Mouse (Mus musculus): Measurements from ENCODE around the gene Creb1.
"Not testable (repeated sequence)": the region's sequence is repeated elsewhere in the genome, so short reads cannot be mapped to it uniquely, and the experiment has no call there.

Gene Creb1

DNA sequence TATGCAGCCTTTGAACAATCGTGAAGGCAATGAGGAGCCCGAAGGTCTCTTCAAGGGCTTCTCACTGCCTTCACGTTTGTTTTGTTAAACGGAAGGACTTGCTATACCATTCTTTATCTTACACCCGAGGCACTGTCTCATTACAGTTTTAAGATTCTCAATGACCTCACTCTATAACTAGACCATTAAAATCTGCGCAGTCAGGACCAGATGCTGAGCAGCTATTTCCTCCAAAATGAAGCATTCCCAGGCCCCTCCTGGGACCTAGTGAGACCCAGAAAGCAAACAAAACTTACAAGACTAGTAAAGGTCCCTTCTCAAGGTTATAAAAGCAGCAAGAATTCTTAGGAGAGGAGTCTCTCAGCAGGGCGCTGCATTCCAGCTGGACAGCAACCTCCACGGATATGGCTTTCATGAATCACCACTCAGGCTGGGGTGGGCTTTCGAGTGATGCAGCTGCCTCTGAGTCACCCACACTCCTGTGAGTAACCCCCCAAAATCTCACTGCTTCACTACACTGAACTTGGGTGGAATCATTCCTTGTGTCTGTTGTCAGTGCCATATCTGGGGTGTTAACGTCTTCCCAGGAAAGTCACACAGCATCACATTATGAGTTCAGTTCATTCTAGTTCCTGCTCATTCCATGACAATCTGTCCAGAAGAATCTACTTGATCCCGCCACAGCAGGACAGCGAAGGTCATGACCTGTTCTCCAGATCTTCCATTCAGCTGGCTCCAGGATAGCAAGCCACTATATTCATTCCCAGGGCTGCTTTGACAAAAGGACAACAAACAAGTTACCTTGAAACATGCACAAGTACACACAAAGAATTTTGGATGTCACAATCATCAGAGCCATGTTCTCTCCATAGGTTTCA lies 91.4 kb downstream of the Creb1 start:
- no peak for DNase-seq

DNA sequence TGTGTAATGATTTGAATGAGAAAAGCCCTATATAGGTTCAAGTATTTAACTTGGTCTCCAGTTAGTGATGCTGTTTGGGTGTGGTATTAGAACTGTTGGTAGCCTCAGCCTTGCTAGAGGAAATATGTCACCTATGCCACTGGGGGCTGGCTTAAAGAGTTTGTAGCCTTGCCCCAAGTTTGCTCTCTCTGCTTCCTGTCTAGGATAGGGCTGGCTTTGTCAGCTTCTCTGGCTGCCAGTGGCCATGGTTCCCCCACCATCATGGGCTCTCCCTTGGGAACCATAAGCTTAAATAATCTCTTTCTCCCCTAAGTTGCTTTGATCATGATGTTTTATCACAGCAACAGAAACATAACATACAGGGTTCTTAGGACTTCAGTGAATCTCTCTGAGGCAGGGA lies 92.8 kb downstream of the Creb1 start:
- no peak for DNase-seq

DNA sequence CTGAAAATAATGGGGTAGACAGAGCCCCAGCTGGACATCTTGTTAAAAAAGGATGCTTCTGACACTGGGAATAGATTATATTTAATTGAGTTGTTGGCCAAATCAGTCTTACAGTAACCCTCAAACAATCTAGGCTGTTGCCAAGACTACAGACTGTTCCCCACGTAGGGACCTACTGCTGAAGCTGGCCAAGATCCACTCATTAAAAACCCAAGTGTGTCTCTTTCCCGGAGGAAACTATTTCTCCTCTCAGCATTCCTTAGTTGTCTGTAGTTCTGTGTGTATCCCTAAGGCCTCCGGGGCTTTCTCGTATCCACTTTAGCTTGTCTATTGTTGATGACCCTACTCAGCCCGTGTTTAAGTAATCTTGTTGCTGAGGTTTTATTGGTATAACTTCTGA lies 99.1 kb downstream of the Creb1 start:
- DNase-seq: no peak

DNA sequence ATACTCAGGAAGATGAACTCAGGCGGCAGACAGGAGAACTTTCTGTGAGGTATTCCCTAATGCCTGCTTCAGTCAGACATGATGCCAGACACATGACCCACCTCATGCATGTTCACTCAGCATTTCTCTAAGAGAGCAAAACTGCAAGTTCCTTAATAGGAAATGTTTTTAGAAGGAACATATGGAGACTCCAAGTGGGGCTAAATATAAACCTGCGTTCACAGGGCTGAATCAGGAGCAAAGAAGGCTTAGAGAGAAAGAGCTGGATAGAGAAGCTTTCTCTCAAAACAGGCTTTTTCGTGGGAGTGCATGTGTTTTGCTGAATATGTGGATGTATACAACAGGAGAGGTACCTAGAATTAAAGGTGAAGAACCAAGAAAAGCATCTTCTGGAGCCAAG lies 100.8 kb downstream of the Creb1 start:
- DNase-seq: no peak

DNA sequence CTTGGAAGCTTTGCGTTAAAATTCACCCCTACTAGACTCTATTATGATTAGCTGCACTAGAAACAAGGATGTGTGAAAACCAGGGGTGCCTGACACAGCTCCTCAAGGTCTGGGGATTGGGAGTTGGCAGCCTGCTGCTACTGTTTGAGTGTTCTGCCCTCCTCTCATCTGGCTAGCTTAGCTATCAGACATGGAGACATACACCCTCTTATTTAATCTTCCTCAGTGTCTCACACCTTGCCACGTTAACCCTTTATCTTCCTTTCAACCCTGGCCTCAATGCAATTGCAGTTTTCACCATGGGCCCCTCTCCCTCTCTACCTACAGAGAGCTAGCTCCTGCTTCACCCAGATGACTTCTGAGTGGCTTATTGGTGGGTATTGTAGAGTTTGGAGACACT lies 103.2 kb downstream of the Creb1 start:
- no peak for DNase-seq

DNA sequence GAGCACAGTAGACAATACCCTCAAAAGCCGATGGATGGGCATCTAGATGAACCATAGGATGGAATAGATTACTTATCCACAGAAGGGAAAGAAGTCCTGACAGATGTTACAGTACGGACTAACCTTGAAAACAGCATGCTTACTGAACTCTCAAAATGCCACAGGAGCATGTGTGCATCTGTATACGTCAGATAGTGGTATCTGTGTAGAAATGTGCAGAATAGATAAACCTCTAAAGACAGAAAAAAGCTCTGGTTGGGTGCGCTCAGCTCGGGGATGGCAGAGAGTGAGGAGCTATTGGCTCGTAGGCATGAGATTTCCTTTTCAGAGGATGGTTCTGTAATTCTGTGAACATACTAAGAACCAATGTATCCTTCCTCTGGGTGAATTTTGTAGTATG lies 106.8 kb downstream of the Creb1 start:
- DNase-seq: no peak

DNA sequence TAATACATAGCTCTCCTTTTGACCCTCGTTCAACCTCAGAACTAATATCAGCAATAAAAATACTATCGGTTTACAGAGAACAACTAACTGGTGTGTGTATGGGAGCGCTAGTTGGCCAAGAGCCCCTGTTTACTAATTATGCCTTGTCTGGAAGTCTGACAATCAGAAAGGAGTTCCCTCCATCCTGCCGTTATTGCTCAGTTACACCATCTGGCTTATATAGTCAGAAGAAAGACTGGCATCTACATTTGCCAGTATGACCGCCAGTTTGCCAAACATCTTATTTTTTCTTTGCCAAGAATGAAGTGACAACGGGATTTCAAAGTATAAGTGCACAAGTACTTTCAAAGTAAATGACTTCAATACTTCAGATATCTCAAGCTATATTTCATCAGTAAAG lies 108.6 kb downstream of the Creb1 start:
- DNase-seq: no peak

DNA sequence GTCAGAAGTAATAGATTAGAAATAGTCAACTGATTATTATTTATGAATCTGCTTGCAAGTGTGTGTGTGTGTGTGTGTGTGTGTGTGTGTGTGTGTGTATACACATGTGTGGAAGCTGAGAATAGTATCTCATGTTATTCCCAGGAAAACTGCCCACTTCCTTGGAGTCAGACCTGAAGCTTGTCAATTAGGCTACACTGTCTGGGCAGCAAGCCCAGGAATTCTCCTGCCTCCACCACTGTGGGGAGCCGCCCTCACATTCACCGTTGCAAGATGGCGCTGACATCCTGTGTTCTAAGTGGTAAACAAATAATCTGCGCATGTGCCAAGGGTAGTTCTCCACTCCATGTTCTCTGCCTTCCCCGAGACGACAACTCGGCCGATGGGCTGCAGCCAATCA lies 110.1 kb downstream of the Creb1 start:
- not testable (repeated sequence) for DNase-seq

DNA sequence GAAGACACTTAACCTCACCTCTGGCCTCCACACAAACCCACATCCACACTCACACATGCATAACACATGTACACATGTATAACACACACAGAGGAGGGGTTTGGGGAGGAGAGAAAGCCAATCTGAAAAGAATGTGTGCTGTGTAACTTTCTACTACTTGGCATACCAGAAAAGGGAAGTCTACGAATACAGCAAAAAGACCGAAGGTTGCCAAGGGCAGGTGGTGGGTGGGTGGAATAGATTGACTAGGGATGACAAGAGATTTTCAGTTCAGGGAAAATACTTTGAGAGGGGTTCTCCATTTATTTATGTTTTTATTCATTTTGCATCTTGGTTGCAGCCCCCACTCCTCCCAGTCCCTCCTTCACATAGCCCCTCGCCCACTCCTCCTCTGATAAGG lies 112.1 kb downstream of the Creb1 start:
- no peak for DNase-seq

DNA sequence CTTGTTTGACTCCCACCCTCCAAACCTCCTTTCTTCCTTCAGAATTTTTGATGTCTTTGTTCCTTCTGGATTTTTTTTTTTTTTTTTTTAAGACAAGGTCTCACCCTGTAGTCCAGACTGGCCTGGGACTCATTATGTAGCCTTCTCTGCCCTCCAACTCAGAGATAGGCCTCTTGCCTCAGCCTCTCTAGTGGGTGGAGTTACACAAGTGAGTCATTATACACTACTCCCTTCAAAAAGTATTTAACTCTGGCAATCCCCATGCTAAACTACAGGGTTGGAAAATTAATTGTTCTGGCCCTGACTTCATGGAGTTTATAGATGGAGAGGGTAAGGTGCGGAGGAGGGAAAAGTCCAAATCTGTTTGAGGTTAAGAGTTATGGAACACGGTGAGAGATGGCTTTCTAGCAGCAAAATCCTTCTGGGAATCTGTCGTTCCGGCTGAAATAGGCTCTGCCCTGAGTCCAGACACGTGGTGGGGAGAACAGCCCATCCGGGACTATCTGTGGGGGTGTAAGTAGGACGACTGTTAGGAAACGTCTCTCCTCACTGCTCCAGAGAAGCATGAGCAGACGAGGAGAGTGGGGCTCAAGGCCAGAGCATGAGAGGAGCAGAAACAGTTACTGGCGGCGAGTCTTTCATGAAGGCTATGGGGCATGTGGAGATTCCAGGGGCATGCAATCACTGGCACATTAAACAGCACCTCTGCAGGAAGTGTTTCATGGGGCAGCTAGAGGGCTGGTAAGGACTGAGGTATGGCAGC lies 117.1 kb downstream of the Creb1 start:
- no peak for DNase-seq

DNA sequence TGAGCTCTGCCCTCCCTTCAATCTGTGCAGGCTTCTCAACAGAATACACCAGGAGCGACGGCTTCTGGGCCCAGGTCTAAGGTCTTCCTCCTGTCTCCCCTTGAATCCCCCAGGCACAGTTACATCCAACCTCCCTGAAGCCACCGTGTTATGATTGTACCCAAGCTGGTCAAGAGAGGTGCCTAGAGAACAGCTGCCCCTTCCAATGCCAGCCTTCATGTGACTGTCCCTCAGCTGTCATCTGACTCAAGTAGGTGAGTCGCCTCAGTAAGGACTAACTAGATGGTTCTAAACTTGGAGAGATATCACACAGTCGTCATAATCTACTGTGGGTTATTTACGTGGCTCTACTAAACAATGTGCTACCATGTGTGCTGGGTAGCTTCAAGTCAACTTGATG lies 121.3 kb downstream of the Creb1 start:
- DNase-seq: no peak
